Mouse (Mus musculus): Measurements from ENCODE around the gene Gpc6. TPM values are rescaled to one million over a fixed set of nuclear protein-coding genes. Genes with fewer than 3 reads are reported as not detected.

The Gpc6 gene
- polyA plus RNA-seq, 1 experiment from 2014 or later, result 34.9 TPM

DNA sequence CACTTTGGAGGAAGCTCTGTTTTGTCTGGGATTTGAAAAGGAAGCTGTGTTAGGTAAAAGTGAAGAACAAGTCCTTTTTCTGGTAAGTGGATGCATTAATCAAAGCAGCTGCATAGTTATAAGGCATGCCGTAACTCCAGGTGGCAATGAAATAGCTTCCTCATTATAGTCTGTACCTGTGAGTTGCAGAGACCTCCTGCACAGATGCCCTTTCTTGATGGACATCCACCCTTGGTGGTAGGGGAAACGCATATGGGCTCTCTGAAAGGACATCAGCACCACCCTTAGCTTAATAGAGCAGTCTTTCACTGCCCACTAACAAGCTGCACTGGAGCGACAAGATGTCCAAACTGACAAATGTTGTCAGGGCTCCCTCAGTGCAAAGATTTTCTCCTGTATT, 83.7 kb downstream of the Gpc6 start:
- Histone ChIP-seq H3K4me1 (ENCODE audit: control insufficient read depth, insufficient read depth, low read length) (no peaks in the 10 kb centered on the region), H3K36me3 (replicated peaks; ENCODE audit: control insufficient read depth, insufficient read depth, low read depth, low read length) (no peaks in the 10 kb centered on the region), H3K4me3 (ENCODE audit: low read depth, low read length) (no peak overlapping the region), H3K9me3 (replicated peaks; ENCODE audit: control insufficient read depth, low read length) (no peaks in the 10 kb centered on the region), H3K9ac (replicated peaks; ENCODE audit: low read length) (no peak overlapping the region), H3K4me2 (ENCODE audit: low read depth, low read length) (no peak overlapping the region), H3K27ac (replicated peaks; ENCODE audit: low read depth, low read length) (no peak overlapping the region), H3K27me3 (ENCODE audit: control insufficient read depth, insufficient read depth, low read length) (no peaks in the 10 kb centered on the region)
- no peak for DNase-seq (ENCODE audit: low spot score)
- ATAC-seq (replicated peaks; ENCODE audit: insufficient number of reproducible peaks, low FRiP score, low TSS enrichment, low read depth), result no peak
- 76% methylated on average over 3 of the region's 3 CpGs for WGBS

DNA sequence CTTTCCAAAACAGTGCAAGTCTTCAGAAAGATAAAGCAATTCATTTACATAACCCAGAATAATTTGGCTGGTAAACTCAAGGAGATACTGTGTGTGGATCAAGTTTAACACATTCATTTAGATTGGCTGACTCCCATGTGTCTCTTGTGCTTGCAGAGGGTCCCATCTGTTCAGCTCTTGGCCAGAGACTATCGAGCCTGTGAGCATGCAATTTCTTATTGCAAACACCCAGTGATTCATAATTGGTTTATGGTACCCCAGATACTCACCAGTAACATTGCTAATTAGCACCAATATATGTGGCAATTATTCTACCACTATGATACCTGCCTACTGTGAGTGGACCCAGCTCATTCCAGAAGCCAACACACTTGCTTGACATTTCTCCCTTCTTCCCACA, 87.9 kb downstream of the Gpc6 start:
- WGBS, result 90% methylated on average over 1 of the region's 1 CpGs
- no peak for ATAC-seq (replicated peaks; ENCODE audit: insufficient number of reproducible peaks, low FRiP score, low TSS enrichment, low read depth)
- Histone ChIP-seq H3K27me3 (ENCODE audit: control insufficient read depth, insufficient read depth, low read length) (no peaks in the 10 kb centered on the region), H3K4me2 (ENCODE audit: low read depth, low read length) (no peak overlapping the region), H3K9me3 (replicated peaks; ENCODE audit: control insufficient read depth, low read length) (no peaks in the 10 kb centered on the region), H3K36me3 (replicated peaks; ENCODE audit: control insufficient read depth, insufficient read depth, low read depth, low read length) (no peaks in the 10 kb centered on the region), H3K27ac (replicated peaks; ENCODE audit: low read depth, low read length) (no peak overlapping the region), H3K4me1 (ENCODE audit: control insufficient read depth, insufficient read depth, low read length) (no peaks in the 10 kb centered on the region), H3K4me3 (ENCODE audit: low read depth, low read length) (no peak overlapping the region), H3K9ac (replicated peaks; ENCODE audit: low read length) (no peak overlapping the region)
- DNase-seq (ENCODE audit: low spot score), result no peak

DNA sequence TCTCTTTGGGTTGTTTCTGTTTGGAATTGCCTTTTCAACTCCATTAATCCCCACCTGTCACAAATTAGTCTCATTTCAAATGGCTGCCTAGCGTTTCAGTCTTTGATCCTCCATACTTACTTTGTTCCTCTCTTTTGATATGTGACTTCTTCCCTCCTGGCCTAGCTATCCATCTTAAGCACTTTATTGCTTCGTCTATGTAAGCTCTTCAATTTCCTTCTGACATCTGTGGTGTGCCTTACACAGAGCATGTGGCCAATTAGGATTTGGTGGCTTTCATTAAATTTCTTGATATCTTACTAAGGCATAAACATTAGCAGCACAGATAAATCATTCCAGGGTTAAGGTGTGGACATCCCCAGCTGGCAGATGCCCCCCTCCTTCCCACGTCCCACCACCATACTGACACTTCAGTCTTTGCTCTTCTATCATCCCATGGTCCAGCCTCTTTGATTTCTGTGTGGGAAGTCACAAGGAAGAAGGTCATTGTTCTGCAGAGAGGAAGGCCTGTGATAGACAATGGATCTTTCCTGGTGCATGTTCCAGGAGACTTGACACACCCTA, 88.5 kb downstream of the Gpc6 start:
- Histone ChIP-seq H3K27me3 (ENCODE audit: control insufficient read depth, insufficient read depth, low read length) (no peaks in the 10 kb centered on the region), H3K27ac (replicated peaks; ENCODE audit: low read depth, low read length) (no peak overlapping the region), H3K36me3 (replicated peaks; ENCODE audit: control insufficient read depth, insufficient read depth, low read depth, low read length) (no peaks in the 10 kb centered on the region), H3K4me3 (ENCODE audit: low read depth, low read length) (no peak overlapping the region), H3K9me3 (replicated peaks; ENCODE audit: control insufficient read depth, low read length) (no peaks in the 10 kb centered on the region), H3K4me2 (ENCODE audit: low read depth, low read length) (no peak overlapping the region), H3K4me1 (ENCODE audit: control insufficient read depth, insufficient read depth, low read length) (no peaks in the 10 kb centered on the region), H3K9ac (replicated peaks; ENCODE audit: low read length) (no peak overlapping the region)
- WGBS, result 51% methylated on average over 3 of the region's 3 CpGs
- ATAC-seq (replicated peaks; ENCODE audit: insufficient number of reproducible peaks, low FRiP score, low TSS enrichment, low read depth), result no peak
- DNase-seq (ENCODE audit: low spot score), result no peak

DNA sequence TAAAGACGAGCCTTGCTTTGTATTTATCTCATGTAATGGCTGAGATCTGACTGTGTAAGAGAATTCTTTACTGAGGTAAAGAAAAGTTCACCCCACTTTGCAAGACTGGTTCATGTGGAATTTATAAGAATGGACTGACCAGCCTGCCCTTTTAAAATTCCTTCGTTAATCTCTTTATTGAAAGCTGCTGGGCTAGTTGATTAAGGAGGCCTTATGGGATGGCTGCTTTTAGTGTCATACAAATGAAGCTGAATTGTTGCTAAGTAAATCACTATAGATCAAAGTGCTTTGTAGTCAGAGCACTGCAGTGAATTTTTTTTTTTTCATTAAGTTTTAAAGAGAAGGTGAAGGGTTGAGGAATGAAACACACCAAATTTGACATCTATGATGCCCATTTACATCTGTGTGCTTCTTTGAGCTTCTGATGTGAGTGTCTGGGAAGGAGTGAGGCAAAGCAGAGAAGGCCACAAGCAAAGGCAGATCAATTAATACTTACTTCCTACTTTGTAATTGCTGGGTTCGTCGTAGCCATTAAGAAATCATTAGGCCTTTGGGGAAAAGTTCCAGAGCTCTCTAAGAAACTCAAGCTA, 90.3 kb downstream of the Gpc6 start:
- DNase-seq (ENCODE audit: low spot score) (peak; percentile 33), ATAC-seq (replicated peaks; ENCODE audit: insufficient number of reproducible peaks, low FRiP score, low TSS enrichment, low read depth) (no peak)
- Histone ChIP-seq H3K36me3 (replicated peaks; ENCODE audit: control insufficient read depth, insufficient read depth, low read depth, low read length) (no peaks in the 10 kb centered on the region), H3K4me2 (ENCODE audit: low read depth, low read length) (no peak overlapping the region), H3K9ac (replicated peaks; ENCODE audit: low read length) (no peak overlapping the region), H3K27me3 (ENCODE audit: control insufficient read depth, insufficient read depth, low read length) (no peaks in the 10 kb centered on the region), H3K4me1 (ENCODE audit: control insufficient read depth, insufficient read depth, low read length) (no peaks in the 10 kb centered on the region), H3K9me3 (replicated peaks; ENCODE audit: control insufficient read depth, low read length) (no peaks in the 10 kb centered on the region), H3K4me3 (ENCODE audit: low read depth, low read length) (no peak overlapping the region), H3K27ac (replicated peaks; ENCODE audit: low read depth, low read length) (no peak overlapping the region)
- WGBS, result 31% methylated on average over 4 of the region's 4 CpGs

DNA sequence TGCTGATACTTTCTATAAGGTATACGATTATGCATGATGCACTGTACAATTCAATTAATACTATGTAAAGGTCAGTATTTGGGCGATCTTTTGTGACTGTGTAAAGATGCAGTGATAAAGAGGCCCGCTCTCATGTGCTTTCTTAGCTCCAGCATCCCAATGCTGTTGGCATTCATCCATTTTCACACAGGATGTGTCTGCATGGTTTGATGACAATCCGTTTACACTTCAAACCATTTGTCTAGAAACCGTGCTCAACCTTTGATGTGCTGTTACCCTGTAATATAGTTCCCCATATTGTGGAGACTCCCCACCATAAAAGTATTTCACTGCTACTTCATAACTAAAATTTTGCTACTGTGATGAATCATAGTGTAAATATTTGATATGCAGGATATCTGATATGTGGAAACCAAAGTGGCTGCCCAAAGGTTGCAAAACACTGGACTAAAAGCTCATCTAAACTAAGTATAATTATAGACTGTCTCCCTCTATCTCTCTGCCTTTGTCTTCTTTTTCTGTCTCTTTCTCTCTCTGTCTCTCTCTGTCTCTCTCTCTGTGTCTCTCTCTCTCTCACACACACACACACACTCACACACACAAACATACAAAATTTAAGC, 97.2 kb downstream of the Gpc6 start:
- no peak overlapping the region for H3K9ac ChIP-seq (replicated peaks; ENCODE audit: low read length)
- 90% methylated on average over 5 of the region's 5 CpGs for WGBS
- no peak overlapping the region for H3K4me3 ChIP-seq (ENCODE audit: low read depth, low read length)
- H3K4me2 ChIP-seq (ENCODE audit: low read depth, low read length), result no peak overlapping the region
- H3K27ac ChIP-seq (replicated peaks; ENCODE audit: low read depth, low read length), result no peak overlapping the region
- no peak for DNase-seq (ENCODE audit: low spot score)
- H3K36me3 ChIP-seq (replicated peaks; ENCODE audit: control insufficient read depth, insufficient read depth, low read depth, low read length), result no peaks in the 10 kb centered on the region
- no peaks in the 10 kb centered on the region for H3K4me1 ChIP-seq (ENCODE audit: control insufficient read depth, insufficient read depth, low read length)
- H3K9me3 ChIP-seq (replicated peaks; ENCODE audit: control insufficient read depth, low read length), result no peaks in the 10 kb centered on the region
- no peaks in the 10 kb centered on the region for H3K27me3 ChIP-seq (ENCODE audit: control insufficient read depth, insufficient read depth, low read length)
- no peak for ATAC-seq (replicated peaks; ENCODE audit: insufficient number of reproducible peaks, low FRiP score, low TSS enrichment, low read depth)

DNA sequence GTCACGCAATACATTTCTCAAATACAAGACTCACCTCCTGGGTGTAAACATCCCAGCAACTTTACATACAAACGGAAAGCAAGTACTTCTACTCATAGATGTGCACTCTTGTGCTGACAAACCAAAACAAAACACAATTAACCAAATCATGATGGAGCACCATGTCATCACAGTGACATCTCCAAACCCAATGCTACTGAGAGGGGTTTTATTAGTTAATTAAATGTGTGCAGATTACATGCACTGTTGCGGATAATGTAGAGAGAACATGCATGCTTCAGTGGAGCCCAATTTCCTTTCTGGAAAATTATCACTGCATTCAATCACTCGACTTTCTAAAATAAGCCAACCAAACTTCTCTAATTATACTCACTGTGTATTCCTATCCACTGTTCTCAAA, 109.0 kb downstream of the Gpc6 start:
- no peak overlapping the region for H3K4me2 ChIP-seq (ENCODE audit: low read depth, low read length)
- no peaks in the 10 kb centered on the region for H3K27me3 ChIP-seq (ENCODE audit: control insufficient read depth, insufficient read depth, low read length)
- no peaks in the 10 kb centered on the region for H3K4me1 ChIP-seq (ENCODE audit: control insufficient read depth, insufficient read depth, low read length)
- no peak overlapping the region for H3K27ac ChIP-seq (replicated peaks; ENCODE audit: low read depth, low read length)
- WGBS, result 82% methylated on average over 4 of the region's 4 CpGs
- H3K9ac ChIP-seq (replicated peaks; ENCODE audit: low read length), result no peak overlapping the region
- ATAC-seq (replicated peaks; ENCODE audit: insufficient number of reproducible peaks, low FRiP score, low TSS enrichment, low read depth) (no peak), DNase-seq (ENCODE audit: low spot score) (no peak)
- H3K4me3 ChIP-seq (ENCODE audit: low read depth, low read length), result no peak overlapping the region
- no peaks in the 10 kb centered on the region for H3K36me3 ChIP-seq (replicated peaks; ENCODE audit: control insufficient read depth, insufficient read depth, low read depth, low read length)
- no peaks in the 10 kb centered on the region for H3K9me3 ChIP-seq (replicated peaks; ENCODE audit: control insufficient read depth, low read length)

DNA sequence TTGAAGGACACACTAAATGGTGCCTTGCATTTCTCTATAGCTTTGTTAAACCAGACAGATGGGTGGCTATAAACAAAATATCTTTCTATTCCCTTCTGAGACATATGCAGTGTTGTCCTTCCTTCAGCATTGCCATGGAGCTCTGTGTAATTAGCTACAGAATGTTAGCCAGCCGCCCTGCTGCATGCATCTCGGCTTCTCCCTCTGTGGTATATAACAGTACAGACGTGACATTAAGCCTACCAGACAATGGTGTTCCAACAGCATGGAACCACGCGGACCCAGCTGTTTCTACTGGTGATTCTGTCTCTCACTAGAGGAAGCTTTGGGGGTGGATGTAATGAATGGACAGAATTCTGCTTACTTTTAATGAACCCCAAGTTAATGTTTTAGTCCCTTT, 115.9 kb downstream of the Gpc6 start:
- Histone ChIP-seq H3K9me3 (replicated peaks; ENCODE audit: control insufficient read depth, low read length) (no peaks in the 10 kb centered on the region), H3K4me3 (ENCODE audit: low read depth, low read length) (no peak overlapping the region), H3K27me3 (ENCODE audit: control insufficient read depth, insufficient read depth, low read length) (no peaks in the 10 kb centered on the region), H3K27ac (replicated peaks; ENCODE audit: low read depth, low read length) (no peak overlapping the region), H3K4me2 (ENCODE audit: low read depth, low read length) (no peak overlapping the region), H3K9ac (replicated peaks; ENCODE audit: low read length) (no peak overlapping the region), H3K36me3 (replicated peaks; ENCODE audit: control insufficient read depth, insufficient read depth, low read depth, low read length) (no peaks in the 10 kb centered on the region), H3K4me1 (ENCODE audit: control insufficient read depth, insufficient read depth, low read length) (no peaks in the 10 kb centered on the region)
- ATAC-seq (replicated peaks; ENCODE audit: insufficient number of reproducible peaks, low FRiP score, low TSS enrichment, low read depth) (no peak), DNase-seq (ENCODE audit: low spot score) (no peak)
- 87% methylated on average over 5 of the region's 5 CpGs for WGBS

DNA sequence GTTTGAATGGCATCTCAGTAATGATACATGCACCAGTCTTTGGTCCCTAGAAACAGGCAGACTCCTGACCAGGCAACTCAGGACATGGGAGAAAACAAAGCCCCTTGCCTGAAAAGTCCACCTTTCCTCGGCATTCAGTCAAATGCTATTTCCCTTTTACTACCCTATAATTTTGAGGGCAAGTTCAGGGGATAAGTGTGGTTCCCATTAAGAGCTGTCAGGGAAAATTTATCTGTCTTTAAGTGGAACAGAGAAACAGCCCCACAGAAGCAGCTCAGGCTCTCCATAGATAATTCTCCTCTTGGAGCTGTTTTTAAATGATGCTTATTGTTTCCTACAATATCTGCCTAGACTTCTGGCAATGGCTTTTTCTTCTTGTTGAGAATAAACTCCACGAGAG, 123.8 kb downstream of the Gpc6 start:
- DNase-seq (ENCODE audit: low spot score) (peak; percentile 13), ATAC-seq (replicated peaks; ENCODE audit: insufficient number of reproducible peaks, low FRiP score, low TSS enrichment, low read depth) (no peak)
- Histone ChIP-seq H3K9me3 (replicated peaks; ENCODE audit: control insufficient read depth, low read length) (no peaks in the 10 kb centered on the region), H3K4me3 (ENCODE audit: low read depth, low read length) (no peak overlapping the region), H3K36me3 (replicated peaks; ENCODE audit: control insufficient read depth, insufficient read depth, low read depth, low read length) (no peaks in the 10 kb centered on the region), H3K27me3 (ENCODE audit: control insufficient read depth, insufficient read depth, low read length) (no peaks in the 10 kb centered on the region), H3K27ac (replicated peaks; ENCODE audit: low read depth, low read length) (no peak overlapping the region), H3K4me2 (ENCODE audit: low read depth, low read length) (no peak overlapping the region), H3K9ac (replicated peaks; ENCODE audit: low read length) (no peak overlapping the region), H3K4me1 (ENCODE audit: control insufficient read depth, insufficient read depth, low read length) (no peaks in the 10 kb centered on the region)
- 34% methylated on average over 2 of the region's 2 CpGs for WGBS

Measured in embryonic facial prominence, embryonic 11.5 days (tissue).